Mouse (Mus musculus) left cerebral cortex, postnatal 14 days (tissue): ENCODE measurements around the gene Fbxw4. TPM values are rescaled to one million over a fixed set of nuclear protein-coding genes. Genes with fewer than 3 reads are reported as not detected.
"Not testable (repeated sequence)": the region's sequence is repeated elsewhere in the genome, so short reads cannot be mapped to it uniquely, and the experiment has no call there.

Source experiments
- DNase-seq, 2 experiments: peaks; one replicate each; pipeline ENCODE4 v3.0.0; 2021 to 2022; ENCODE audit warnings: low spot score in 2 of 2, mixed read lengths in 1 of 2
- intact Hi-C: fragments of 180-260 bp; cut with DNase I; formaldehyde crosslinking; loops from one replicate; pipeline ENCODE4 v1.15.1; 2025
- total RNA-seq, 2 experiments: library from RNA; stranded (reverse); gene quantifications; 2 replicates each; pipeline ENCODE4 v1.2.3; 2021

Fbxw4 gene
- total RNA-seq, 2 experiments from 2014 or later = 32.3 to 34.8 TPM

- DNase-seq = no peak
- intact Hi-C loops = loop anchor here (5.0 kb wide), 1 partner anchor 89 kb away; the partner anchor contains the start of gene Npm3
These were observed 1.4 kb downstream of the Fbxw4 start for GRCm38 (mm10) chr19:45658556-45659268.

GRCm38 (mm10) chr19:45657828-45658227 lies 2.3 kb downstream of the Fbxw4 start:
- intact Hi-C loops = loop anchor here (5.0 kb wide), 1 partner anchor 89 kb away; the partner anchor contains the start of gene Npm3

GRCm38 (mm10) chr19:45656810-45657595 lies 3.1 kb downstream of the Fbxw4 start:
- no peak for DNase-seq
- intact Hi-C loops = loop anchor here (5.0 kb wide), 1 partner anchor 90 kb away; the partner anchor contains the start of gene Npm3

More at GRCm38 (mm10) chr19:45657828-45658227, 2.3 kb downstream of the Fbxw4 start:
- DNase-seq = no peak

- intact Hi-C loops = loop anchor here (5.0 kb wide), 1 partner anchor 91 kb away; the partner anchor contains the start of gene Npm3
These were observed 4.2 kb downstream of the Fbxw4 start for GRCm38 (mm10) chr19:45655870-45656269.

GRCm38 (mm10) chr19:45653986-45654385 lies 6.1 kb downstream of the Fbxw4 start:
- intact Hi-C loops = no loop called here
- no peak for DNase-seq

More at GRCm38 (mm10) chr19:45655870-45656269, 4.2 kb downstream of the Fbxw4 start:
- no peak for DNase-seq

GRCm38 (mm10) chr19:45652286-45652988 lies 7.7 kb downstream of the Fbxw4 start:
- intact Hi-C loops = no loop called here
- no peak for DNase-seq

- no peak for DNase-seq
- intact Hi-C loops = no loop called here
These were observed 8.6 kb downstream of the Fbxw4 start for GRCm38 (mm10) chr19:45651524-45651923.

- no peak for DNase-seq
- intact Hi-C loops = no loop called here
These were observed 10.3 kb downstream of the Fbxw4 start for GRCm38 (mm10) chr19:45649776-45650175.

GRCm38 (mm10) chr19:45648469-45648868 lies 11.6 kb downstream of the Fbxw4 start:
- intact Hi-C loops, DNase-seq: not testable (repeated sequence)

- intact Hi-C loops = no loop called here
These were observed 13.2 kb downstream of the Fbxw4 start for GRCm38 (mm10) chr19:45646866-45647265.

GRCm38 (mm10) chr19:45640691-45641090 lies 19.4 kb downstream of the Fbxw4 start:
- intact Hi-C loops = no loop called here
- DNase-seq = no peak

More at GRCm38 (mm10) chr19:45646866-45647265, 13.2 kb downstream of the Fbxw4 start:
- no peak for DNase-seq

- DNase-seq = no peak
- intact Hi-C loops = no loop called here
These were observed 24.2 kb downstream of the Fbxw4 start for GRCm38 (mm10) chr19:45635960-45636359.

GRCm38 (mm10) chr19:45631584-45631983 lies 28.5 kb downstream of the Fbxw4 start:
- DNase-seq = no peak
- intact Hi-C loops = loop anchor here (5.0 kb wide), 1 partner anchor 39 kb away; no protein-coding TSS in a partner anchor

- intact Hi-C loops = loop anchor here (5.0 kb wide), 1 partner anchor 39 kb away; no protein-coding TSS in a partner anchor
- no peak for DNase-seq
These were observed 29.2 kb downstream of the Fbxw4 start for GRCm38 (mm10) chr19:45630953-45631352.

- intact Hi-C loops = no loop called here
- DNase-seq = no peak
These were observed 30.9 kb downstream of the Fbxw4 start for GRCm38 (mm10) chr19:45629219-45629618.

- no peak for DNase-seq
- intact Hi-C loops = no loop called here
These were observed 31.5 kb downstream of the Fbxw4 start for GRCm38 (mm10) chr19:45628649-45629048.

GRCm38 (mm10) chr19:45627036-45627435 lies 33.1 kb downstream of the Fbxw4 start:
- intact Hi-C loops = no loop called here
- no peak for DNase-seq

GRCm38 (mm10) chr19:45623710-45624109 lies 36.4 kb downstream of the Fbxw4 start:
- intact Hi-C loops = no loop called here
- DNase-seq = no peak

GRCm38 (mm10) chr19:45622144-45622543 lies 38.0 kb downstream of the Fbxw4 start:
- intact Hi-C loops = no loop called here
- no peak for DNase-seq

- no peak for DNase-seq
- intact Hi-C loops = no loop called here
These were observed 39.1 kb downstream of the Fbxw4 start for GRCm38 (mm10) chr19:45621061-45621460.
